Mouse (Mus musculus): ENCODE measurements around the gene Crlf2.
A peak's percentile ranks its signal among the peaks of the same experiment; 100 is the strongest.

The Crlf2 gene

DNA sequence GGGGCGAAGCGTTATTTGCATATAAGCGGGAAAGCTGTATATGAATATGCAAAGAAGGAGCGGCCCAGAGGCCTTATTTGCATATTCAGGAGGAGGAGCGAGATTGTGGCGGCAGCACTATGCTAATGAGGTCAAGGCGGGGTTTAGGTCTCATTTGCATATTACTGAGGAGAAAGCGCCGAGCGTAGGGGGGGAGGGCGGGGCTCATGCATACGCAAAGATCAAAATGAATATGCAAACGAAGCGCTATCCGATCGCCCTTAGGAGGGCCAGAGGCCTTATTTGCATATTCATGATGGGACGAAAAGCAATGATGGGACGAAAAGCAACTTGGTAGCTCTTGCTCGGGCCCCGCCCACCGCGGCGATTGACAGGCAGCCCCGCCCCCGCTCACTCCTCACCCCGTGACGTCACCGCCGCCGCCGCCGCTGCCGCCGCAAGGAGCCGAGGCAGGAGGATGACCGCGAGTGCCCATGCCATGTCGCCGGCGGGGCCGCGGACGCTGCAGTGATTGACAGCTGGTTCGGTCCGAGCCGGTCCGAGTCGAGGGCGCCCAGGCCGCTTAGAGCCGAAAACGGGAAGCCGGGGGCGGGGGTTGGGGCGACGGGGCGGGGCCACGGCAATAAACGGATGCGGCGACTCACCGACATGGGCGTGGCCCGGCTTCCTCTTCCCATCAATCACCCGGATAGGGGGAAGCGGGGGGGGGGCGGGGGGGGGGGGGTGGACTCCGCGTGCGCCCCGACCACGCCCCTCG is at the start of gene Crlf2:
Gene Crlf2, minus strand, starts transcription at position 590 of the 757 bp plus-strand sequence.
- DNase-seq (ENCODE audit: low read depth, low spot score), result peak; percentile 95

DNA sequence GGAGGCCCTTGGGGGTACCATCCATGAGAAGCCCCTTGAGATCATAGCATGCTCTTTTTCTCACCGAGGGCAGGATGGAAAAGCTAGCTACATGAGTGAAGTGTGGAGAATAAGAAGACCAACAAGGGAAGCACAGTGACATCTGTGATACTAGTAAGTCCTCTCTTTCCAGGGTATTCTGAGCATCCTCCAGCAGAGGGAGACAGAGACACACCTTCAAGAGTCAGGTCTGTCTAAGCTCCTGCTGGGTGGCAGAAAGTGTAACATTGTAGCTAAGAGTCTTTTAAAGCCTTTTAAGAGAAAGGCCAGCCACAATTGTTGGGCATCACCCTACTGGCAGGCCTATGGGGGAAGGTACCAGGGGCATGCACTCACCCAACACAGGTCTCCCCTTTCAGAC is 43.8 kb upstream of the Crlf2 start:
- DNase-seq (ENCODE audit: low read depth, low spot score), result peak; percentile 15

GRCm38 (mm10) chr5:109601080-109601479 is 42.3 kb upstream of the Crlf2 start:
- no peak for DNase-seq (ENCODE audit: low read depth, low spot score)

- DNase-seq (ENCODE audit: low read depth, low spot score), result no peak
Observed at GRCm38 (mm10) chr5:109598876-109599275, 40.1 kb upstream of the Crlf2 start.

DNA sequence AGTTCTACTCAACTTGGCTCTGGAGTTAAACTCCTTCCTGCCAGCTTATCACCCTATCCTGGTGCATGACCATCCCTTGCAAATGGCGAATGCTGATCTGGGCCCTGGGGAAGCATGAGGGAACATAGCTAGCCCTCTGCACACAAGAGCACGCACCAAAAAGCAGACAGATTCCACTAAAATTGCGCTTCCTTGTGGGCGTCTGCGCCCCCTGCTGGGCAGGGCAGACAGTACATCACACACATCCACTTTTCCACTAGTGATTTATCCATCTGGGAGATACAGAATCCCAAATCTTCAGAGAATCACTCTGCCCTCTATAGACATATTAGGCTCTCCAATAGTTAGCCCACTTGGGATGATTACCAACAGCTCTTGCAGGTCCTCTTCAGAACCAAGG is 37.9 kb upstream of the Crlf2 start:
- no peak for DNase-seq (ENCODE audit: low read depth, low spot score)

DNA sequence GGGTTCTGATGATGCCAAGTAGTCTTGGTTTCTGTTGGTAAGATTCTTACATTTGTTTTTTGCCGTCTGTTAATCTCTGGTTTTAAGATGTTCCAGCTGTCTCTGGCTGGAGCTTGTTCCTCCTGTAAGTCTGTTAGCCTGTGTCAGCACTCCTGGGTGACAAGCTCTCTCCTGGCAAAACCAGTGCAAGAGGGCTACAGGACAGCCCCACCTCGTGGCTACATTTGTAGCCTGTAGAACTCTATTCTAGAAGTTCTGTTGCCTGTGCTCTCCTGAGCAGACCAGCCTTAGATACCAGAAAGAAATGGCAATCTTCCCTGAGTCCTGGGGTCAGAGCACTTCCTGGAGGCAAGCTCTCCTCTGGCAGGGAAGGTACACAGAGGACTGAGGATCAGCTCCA is 4.0 kb upstream of the Crlf2 start:
- DNase-seq (ENCODE audit: low read depth, low spot score), result no peak

DNA sequence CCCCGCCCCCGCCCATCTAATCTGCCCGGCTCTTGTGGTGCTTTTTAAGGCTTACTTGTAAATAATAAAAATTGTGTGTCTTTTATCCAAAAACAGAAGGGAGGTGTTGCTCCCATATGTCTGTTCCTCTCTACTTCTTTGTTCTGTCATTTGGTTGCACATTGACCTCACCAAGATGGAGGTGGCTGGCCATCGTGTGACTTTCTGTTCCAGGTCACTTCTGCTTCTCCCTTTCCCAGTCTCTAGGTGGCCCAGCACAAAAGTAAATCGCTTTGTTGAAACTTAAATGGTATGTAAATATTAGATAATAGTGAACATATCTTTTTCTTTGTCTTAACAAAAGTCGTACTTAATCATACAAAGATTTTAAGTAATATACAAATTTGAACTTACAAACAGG is 398 bp upstream of the Crlf2 start:
- peak; percentile 25 for DNase-seq (ENCODE audit: low read depth, low spot score)

DNA sequence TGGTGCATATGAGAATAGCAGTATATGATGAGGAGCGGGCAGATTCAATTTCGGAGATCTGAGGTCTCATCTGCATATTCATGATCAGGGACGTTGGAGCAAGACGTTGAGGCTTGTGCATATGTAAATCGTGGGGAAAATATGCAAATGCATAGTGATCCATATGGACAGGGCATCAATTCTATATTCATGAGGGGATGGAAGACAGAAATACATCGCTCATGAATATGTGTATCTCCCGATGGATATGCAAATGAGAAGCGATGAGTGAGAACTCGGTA is 730 bp downstream of the Crlf2 start:
- DNase-seq (ENCODE audit: low read depth, low spot score), result no peak

GRCm38 (mm10) chr5:109557321-109558122 is 1.3 kb downstream of the Crlf2 start:
- peak; percentile 100 for DNase-seq (ENCODE audit: low read depth, low spot score)

DNA sequence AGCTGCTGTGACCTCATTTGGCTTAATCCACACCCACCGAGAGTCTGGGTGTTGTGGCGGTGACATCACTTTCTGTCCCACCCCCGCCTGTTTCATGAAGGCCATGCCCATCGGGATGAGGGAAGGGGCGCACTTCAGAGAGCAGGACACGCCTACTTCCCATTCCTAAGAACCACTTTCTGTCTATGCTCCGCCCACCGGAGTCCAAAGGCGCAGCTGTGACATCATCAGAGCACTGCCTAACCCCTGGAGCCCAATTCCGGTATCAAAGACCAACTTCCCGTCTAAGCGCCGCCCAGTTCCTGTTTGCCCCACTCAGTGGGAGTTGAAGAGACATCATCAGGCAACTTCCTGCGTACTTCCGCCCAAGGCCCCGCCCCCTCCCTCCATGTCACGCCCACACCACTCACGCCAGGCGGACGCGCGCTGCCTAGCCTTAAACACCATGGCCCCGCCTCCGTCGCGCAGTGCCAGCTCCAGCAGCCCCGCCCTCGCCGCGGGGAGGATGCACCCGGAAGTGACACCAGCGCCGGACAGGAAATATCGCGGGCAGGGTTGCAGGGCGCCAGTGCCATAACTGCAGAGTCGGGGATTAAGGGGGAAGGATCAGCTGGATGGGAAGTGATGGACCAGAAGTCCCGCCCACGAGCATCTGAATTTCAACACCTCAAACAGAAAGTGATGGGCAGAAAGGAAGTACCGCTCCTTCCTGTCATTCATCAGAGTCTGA is 2.0 kb downstream of the Crlf2 start:
- DNase-seq (ENCODE audit: low read depth, low spot score), result peak; percentile 99

- no peak for DNase-seq (ENCODE audit: low read depth, low spot score)
Observed at GRCm38 (mm10) chr5:109555676-109556571, 2.9 kb downstream of the Crlf2 start.

GRCm38 (mm10) chr5:109555236-109555675 is 3.5 kb downstream of the Crlf2 start:
- DNase-seq (ENCODE audit: low read depth, low spot score), result no peak

DNA sequence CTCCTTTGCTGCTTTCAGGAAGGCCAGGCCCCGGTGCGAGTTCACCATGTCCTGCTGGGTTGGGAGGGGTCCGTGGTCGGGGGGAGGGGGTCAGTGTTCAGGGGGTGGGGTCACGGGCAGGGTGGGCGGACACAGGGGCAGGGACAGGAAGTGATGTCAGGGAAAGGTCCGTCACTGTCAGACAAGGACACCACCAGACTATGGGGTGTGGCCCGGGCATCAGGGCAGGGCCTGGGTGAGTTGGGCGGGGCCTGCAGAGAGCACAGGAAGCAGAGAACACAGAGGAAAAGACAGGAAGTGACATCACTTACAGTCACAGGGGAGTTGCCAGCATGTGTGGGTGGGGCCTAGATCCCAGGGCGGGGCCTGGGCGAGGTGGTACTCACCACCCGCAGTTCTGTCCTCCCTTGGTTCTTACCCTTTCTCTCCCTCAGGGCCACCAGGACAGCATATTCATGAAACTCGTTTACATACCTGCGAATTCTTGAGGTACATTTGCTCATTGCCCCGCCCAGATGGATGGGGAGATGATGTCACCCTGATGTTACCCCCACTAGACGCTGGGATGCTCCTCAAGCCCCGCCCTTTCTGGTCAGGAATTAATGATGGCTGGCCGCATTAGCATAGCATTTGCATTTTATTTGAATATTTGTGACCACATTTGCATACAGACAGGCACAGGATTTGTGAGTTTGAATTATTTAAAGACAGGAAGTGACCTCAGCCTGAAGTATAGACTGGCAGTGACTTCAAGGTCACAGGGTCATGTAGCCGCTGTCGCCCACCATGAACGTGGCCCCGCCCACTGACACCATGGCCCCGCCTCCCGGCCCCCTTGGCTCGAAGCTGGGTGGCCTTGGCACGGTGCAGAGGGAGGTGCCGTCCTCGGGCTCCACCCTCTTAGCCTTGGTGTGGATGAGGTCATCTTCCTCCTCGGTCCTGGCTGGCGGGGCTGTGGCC is 4.4 kb downstream of the Crlf2 start:
- no peak for DNase-seq (ENCODE audit: low read depth, low spot score)

GRCm38 (mm10) chr5:109553160-109553930 is 5.4 kb downstream of the Crlf2 start:
- DNase-seq (ENCODE audit: low read depth, low spot score), result no peak

DNA sequence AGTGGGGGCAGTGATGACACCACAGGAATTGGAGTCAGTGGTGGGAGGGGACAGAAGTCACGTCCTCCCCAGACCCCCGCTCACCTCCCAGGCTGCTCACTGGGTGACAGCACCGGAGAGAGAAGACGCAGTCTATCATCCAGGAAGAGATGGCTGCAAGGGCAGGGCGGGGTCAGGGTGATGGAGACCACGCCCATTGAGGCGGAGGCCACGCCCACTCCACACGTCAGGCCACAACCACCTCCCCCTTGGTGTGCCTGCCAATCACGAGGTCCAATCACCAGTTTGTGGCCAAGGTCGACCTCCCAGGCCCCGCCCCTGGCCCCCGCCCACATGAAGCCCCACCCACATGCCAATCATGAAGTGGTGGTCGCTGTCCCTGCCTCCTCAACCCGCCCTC is 6.3 kb downstream of the Crlf2 start:
- DNase-seq (ENCODE audit: low read depth, low spot score), result no peak

GRCm38 (mm10) chr5:109552116-109552515 is 6.7 kb downstream of the Crlf2 start:
- no peak for DNase-seq (ENCODE audit: low read depth, low spot score)

DNA sequence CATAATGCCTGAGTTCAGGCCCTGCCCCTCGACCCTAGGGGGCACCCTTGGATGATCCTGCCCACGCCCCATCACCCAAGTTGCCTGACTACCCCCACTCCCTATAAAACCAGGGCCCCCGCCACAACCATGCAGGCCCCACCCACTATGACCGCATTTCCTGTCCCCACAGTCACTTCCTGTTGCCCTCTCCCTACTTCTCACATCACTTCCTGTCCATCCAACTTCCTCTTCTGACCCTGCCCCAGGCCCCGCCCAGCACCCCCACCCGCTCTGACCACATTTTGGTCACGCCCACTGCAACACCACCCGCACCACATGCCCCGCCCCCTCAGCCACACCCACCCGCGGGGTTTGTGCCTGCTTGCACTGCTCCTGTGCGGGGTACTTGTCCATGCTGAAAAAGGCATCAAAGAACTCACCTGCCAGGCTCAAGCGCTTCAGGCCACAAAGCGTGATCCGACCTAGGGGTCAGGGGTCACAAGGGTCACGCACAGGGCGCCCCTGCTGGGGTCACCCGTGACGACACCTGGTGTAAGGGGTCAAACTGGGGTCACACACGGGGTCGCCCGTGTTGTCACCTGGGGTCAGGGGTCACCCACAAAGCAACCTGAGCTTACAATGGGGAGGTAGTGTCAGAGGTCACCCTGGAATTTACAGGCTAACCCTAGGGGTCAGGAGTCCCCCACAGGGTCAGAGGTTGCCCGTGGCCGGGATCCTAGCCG is 7.6 kb downstream of the Crlf2 start:
- no peak for DNase-seq (ENCODE audit: low read depth, low spot score)

GRCm38 (mm10) chr5:109550225-109550935 is 8.4 kb downstream of the Crlf2 start:
- no peak for DNase-seq (ENCODE audit: low read depth, low spot score)
